Mouse (Mus musculus) CH12F3 (cell line): ENCODE results near the gene Arhgap23.

Experiments used
- in situ Hi-C: fragments of 300-500 bp; cut with MboI; formaldehyde crosslinking; loops from 2 replicates; pipeline ENCODE4 v1.14.3; 2020; ENCODE audit warnings: low sequenced_read_pairs

The Arhgap23 gene

DNA sequence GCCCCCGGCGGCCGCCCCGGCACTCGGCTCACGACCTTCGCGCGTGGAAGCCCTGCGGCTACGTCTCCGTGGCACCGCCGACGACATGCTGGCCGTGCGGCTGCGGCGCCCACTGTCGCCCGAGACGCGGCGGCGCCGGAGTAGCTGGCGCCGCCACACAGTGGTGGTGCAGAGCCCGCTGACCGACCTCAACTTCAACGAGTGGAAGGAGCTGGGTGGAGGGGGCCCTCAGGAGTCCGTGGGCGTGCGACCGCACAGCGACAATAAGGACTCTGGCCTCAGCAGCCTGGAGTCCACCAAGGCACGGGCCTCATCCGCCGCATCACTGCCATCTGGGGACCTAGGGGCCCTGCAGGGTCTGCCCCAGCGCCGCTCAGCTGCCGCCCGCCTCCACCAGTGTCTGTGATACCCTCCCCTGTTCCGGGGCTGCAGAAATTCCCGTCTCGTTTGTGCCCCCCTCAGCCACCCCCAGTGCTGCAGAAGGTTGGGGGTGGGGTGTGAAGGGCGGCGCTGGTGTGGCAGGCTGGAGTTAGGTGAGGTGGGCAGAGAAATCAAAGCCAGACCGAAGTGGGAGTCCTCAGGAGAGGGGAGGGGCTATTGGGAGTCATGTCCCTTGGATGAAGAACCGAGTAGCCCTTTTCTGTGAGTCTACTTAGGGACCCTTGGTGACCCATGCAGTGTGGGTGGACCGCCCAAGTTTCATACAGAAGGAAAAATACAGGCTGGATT is 85.6 kb downstream of the Arhgap23 start:
- in situ Hi-C loops = no loop called here

DNA sequence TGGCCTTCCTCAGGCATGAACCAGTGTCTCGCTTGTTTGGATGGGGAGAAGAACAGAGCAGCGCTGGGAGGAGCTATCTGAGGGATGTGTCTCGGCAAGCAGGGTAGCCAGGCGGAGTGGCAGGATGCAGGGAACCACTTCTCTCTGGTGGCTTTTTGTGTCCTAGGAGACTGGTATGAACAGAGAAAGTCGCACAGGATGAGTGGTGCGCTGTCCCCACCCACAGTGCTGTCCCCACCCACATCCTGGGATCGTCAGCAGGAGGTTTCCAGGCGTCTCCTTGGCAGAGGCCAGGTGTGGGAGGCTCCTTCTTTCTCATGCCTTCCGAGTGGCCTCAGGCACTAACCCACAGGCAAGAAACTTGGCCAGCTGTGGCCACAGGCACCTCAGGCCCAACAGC is 87.0 kb downstream of the Arhgap23 start:
- in situ Hi-C loops = no loop called here

DNA sequence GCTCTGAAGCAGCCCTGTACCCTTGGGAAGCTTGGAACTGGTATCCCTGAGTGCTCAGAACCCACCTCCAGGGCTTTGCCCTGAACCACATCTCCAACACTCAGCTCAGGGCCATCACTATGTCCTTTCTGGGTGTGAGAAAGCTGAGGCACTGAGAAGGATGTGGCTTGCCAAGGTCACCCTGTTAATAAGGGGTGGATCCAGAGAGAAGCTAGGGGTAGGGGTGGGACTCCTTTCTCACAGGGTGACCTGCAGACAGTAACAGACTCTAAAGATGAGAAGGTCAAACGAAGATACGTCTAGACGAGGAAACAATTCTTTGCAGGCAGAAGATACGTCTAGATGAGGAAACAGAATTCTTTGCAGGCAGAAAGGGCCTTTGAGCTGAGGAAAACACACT is 87.5 kb downstream of the Arhgap23 start:
- in situ Hi-C loops = no loop called here

DNA sequence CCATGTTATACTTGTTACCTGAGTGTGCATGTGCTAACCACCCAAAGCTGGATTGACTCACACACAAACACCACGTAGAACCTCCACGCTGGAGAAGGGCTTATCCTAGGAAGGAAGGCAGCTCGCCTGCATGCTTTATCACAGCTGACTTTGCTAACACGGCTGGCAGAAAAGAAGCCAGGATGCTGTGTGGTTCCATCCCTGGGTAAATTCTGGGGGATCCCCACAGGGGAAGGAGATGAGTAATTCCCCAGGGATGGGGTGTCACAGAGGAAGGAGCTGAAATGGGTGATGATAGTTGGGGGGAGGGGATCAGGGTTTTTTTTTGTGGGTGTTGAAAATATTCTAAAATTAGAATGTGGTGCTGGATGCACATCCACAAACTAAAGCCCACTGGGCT is 90.5 kb downstream of the Arhgap23 start:
- in situ Hi-C loops = no loop called here

DNA sequence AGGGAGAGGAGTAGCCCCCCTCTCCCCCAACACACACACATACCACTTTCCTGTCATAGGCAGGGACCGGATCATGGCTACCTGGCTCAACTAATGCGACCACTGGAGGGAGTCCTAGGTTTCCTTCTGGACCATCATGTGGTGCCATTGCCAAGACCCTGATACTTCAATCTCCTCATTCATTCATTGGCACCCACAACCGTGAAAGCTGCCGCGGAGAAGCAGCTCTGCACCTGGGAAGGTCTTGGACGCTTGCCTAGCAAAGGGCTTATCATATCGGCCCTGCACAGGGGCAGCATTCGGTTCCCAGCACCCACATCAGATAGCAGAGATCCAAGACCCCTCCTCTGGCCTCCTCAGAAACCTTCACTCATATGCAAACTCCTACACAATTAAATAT is 91.0 kb downstream of the Arhgap23 start:
- in situ Hi-C loops = no loop called here

DNA sequence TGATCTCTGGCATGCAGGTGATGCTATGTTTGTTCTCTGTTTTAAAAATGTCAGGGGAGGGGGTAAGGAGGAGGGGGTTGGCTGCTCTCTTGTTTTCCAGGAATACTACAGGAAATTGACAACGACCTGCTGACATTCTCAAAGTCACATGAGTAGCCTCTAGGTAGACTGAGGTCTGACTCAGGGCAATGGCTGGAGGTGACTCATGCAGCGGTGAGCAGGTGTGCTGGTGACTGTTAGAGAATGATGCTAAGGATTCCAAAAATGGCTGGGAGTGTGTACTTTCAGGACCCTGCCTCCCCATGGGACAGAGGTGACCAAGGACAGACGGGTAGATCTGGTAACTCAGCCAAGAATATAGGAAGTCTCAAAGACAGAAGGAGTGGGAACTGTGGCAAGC is 92.9 kb downstream of the Arhgap23 start:
- in situ Hi-C loops = no loop called here

DNA sequence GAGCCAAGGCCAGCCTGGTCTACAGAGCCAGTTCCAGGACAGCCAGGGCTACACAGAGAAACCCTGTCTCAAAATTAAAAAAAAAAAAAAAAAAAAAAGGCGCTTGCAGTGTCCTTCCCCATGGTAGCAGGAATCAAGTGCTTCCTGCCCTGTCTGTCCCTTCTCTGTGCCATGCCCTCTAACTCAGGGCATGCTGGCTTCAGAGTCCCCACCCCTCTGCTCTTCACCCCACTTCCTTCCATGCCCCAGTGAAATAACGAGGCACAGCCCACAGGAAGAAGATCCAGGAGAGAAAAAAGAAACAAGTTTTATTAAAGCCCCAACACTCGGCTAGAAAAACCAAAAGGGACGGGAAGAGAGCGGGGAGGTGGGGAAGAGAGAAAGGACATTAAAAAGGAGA is 93.7 kb downstream of the Arhgap23 start:
- in situ Hi-C loops = no loop called here

DNA sequence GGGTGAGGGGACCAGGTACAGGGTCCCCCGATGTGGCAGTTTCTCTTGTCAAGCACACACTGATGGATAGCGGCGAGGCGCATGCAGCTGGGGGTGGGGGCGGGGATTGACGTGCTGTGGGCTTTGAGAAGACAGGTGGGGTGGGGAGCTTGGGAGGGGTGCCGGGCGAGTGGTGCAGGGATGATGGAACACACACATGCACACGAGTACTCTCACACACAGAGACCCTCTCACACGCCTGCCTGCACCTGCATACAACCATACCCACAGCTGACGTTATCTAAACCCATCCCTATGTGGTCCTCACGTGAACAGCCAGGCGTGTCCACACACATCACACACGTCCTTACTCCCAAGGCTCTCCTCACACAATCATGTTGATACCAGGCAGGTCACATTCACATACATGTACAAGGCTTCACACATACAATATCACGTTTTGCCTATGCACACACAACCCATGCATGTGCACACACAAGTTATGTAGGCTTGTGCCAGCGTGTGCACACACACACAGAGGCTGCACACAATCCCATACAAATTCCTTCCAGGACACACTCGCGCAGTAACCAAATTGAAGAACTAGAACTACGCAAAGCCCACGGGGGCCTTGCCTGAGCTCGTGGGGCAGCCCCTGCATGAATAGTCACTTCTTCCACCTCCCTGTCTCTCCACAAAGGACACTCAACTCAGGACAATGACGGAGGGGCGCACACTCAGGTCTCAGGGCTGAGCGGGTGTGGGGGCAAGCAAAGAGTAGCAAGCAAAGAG is 94.6 kb downstream of the Arhgap23 start:
- in situ Hi-C loops = no loop called here

DNA sequence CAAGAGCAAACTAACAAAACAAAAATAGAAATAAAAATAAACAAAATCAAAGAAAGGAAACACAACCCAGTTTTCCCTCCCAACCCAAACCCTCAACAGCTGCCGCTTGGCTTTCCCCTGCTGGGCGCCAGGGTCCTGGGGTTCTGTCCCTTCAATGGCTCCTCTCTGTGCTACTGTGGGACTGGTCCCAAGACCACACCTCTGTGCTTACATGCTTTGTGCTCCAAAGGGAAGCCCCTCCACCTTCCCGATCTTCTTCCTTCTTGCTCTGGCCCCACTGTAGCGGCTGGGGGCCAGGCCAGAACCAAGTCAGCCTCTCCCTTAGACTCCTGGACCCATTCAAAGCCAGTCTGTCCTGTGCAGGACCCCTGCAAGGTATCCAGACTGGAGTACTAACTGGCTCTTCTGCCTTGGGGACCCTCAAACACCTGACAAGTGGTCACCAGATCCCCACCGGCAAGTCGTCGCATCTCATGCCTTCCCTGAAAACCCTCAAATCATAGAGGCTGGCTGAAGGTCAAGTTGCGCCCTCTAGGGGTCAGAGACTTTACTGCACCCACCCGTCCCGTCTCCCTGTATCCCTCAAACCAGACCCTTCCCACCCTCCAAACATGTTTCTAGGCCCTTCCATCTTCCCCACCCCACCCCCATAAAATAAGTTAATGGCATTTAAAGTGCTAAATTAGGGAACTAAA is 95.8 kb downstream of the Arhgap23 start:
- in situ Hi-C loops = no loop called here

DNA sequence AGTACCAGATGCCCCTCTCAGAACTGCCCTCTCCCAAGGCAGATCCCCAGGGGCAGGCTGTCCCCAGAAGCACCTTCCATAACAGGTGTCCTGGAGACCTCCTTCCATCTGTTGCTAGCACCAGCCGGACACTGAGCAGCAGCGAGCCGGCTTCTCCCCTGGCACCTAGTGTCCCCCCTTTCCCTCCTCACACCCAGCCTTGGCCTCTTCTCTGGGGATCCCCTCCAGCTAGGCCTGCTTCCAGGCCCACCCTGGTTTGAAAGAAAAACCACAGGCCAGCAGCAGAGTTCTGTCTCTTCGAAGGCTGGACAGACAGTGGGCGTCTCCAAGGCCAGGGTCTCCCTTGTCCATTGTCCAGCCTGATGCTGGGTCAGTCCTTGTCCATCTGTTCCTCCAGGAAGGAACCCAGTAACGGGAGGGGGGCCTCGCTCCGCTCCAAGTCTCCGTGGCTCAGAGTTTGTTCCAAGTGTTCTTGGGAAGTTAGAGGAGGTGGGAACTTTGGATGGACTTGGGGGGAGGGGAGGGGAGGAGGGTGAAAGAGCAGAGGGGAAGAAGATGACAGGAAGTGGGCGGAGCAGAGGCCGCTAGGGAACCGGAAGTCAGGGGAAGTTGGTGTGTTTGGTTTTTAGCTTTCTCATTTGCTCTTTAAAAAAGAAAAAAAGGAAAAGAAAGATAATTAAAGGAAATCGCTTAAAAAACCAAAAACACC is 96.5 kb downstream of the Arhgap23 start:
- in situ Hi-C loops = no loop called here

DNA sequence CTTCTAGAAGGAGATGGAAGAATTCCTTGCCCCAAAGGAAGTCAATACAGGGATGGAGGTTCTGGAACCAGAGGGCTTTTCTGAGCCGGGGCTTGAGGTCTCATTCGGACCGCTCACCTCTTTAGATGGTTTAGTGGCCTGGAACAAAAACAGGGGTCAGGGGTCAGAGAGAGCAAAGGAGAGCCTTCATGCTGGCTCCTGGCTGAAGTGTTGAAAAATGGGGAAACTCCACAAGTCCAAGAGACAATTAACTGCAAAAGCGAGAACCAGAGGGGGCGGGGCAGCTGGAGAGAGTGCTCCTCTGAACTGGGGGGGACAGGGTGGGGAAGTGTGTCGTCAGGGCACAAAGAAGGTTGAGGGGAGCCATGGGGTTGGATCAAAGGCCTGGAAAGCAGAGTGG is 97.2 kb downstream of the Arhgap23 start:
- in situ Hi-C loops = no loop called here

DNA sequence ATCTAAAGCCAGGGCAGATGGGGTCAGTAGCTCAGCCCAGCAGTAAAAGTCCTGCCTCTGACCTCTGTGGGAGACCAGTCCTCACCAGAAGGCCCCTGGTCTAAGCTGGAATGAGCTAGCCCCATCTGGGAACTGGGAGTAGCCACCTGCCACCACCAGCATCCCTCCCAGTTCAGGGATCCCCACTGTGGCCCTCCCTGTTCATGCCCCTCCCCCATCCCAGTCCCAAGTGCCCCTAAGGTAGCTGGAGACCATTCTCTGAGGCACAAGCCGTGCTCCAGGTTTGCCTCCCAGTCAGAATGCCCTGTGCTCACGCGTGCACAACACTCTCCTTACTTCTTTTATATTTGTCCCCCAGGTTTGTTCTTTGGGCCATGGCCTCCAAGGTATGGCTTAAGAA is 97.7 kb downstream of the Arhgap23 start:
- in situ Hi-C loops = no loop called here

DNA sequence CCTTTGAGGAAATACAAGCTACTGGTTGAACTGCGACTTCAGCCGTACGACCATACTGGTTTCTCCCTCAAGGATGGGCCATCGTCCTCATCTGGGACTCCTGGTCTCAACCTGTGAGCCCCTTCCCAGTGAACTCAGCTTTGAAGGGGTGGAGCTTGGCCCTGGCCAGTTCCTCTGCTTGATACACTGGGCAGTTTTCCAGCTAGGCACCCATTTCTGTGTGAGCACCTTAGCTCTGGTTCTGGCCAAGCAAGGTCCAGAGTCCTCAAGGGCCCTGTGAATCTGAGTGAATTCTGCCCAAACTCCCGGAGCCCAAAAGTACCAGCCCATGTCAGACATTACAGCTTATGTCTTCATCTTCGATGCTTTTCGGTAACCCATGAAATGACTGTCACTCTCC is 105.2 kb downstream of the Arhgap23 start:
- in situ Hi-C loops = no loop called here

DNA sequence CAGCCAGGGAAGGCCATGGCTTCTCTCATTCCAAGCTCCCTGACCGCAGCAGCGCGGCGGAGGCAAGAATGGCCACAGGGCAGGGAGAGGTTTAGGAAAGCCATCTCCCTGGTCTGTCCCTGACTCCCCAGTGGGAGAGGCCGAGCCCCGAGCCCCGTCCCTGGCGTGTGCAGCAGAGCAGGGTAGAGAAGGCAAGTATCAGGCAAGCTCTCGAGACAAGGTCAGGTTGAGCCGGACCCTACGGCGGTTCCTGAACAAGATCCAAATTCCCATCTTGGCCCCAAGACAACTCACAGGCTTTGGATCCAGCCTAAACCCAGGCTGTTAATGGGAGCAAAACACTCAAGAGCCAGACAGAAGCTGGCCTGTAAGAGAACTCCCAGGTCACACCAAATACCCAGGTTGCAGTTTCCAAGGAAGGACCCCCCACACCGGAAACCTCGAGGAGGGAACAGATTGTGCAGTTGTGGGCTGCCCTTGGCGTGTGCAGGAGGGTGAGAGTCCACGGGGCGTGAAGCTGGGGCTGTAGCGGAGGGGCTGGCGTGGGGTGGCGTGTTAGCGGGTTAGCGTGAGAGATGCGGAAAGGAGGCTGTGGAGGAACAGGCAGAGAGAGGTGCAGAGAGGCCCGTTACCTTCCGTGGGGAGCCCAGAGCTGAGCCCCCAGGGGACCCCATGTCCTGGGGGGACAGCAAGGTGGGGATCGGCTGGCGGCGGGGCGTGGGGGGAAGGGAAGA is 106.6 kb downstream of the Arhgap23 start:
- in situ Hi-C loops = no loop called here

DNA sequence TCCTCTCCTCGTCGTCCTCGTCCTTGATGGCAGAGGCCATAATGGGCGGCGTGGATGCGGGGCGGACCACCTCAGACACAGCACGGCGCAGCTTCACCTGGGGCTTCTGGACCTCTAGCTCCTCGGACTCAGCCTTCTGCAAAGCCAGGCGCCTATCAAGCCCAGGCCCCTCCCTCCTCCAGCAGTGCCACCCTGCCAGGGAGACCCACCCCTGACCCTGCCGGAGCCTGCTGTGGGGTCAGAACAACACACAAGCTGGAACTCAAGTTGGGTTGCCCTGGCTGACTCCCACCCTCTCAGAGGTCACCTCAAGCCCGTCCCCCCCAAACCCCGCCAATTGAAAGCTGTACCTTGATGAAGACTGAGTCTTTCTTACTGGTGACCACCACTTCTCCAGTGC is 107.8 kb downstream of the Arhgap23 start:
- in situ Hi-C loops = no loop called here

DNA sequence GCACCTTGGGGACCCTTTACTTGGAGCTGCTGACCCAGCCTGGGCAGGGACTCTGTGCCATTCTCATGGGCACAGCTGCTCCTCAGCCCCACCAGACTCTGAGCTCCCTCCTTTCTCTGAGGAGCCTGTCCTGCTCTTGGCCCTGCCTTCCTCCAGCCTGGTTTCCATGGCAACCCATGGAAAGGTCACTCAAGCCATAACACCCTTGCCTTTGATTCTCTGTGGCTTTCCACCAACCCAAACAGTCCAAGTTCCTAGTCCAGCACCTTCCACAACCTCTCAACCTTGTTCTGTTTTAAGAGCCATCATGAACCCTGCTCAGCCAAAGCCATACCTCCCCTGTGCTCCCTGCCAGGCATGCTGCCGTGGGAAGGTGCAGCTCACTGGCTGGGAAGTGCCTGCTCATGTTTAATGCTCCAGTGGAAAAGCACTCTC is 108.5 kb downstream of the Arhgap23 start:
- in situ Hi-C loops = no loop called here

DNA sequence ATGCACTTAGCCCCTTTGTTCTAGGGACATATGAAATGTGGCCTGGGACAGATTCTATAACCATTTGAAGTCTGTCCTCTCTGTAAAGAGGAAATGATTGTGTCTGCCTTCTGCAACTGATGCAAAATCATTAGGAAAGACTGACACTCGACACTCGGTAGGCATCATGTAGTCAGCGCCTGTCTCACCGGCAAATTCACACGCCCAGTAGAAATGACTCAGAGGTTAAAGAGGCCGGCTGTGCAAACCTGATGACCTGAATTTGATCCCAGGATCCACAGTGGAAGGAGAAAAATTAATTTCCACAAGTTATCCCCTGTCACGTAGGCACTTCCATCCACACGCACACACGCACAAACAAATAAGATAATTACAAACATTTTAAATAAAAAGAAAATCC is 109.0 kb downstream of the Arhgap23 start:
- in situ Hi-C loops = no loop called here

DNA sequence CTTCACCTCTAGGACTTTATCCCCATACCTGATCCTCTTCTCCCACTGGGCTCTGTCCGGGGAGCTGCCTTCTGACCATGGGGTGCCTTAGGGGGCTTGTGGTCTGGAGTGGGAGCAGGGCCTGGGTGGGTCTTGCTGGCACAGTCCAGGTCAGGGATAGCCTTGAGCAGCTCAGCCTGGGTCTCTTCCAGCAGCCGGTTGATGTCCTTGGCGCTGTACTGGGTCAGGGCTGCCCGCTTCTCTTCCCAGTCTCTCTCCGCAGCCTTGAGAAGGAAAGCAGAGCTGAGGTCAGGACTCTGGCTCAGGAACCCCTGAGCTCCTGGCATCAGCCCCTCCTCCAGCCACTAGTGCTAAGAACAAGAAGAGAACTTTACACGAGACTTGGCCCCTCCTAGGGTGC is 110.0 kb downstream of the Arhgap23 start:
- in situ Hi-C loops = no loop called here

DNA sequence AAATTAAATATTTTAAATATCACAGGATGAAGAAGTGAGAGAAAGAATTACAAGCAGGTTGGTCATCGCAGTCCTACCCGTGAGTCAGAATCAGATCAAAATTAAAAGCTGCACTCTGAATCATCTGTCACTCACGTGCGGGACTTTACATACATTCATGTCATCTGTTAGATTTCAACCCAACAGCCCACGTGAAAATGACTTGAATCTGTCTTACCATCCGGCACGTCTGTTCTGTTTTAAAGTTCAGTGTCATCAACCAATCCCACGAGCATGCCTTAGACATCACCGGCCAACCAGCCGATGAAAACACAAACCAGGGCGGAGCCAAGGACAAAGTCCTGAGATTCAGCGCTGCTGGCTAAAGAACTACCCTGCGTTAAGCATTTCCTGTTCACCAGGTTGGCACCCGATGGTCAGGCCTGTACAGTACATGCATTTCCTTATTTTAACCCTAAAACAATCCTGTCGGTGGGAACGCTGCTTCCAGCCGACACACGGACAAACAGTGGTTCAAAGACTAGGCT is 113.0 kb downstream of the Arhgap23 start:
- in situ Hi-C loops = no loop called here

DNA sequence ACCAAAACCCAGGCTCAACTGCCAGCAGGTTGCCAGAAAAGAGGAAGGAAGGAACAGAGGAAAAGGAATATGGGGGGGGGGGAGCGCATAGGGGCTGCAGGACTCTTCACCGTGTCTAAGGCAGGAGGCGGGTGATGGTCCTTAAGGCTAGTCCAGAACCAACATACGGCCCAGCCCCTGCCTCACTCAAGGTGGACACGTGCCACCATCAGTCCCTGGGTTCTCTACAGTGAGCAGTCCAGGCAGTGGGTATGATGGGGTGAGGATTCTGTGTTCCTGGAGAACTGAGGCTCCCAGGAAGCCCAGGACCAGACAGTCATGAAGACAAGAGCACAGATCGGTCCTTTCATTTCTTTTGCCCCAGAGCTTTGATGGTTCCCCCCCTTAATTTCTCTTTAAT is 114.7 kb downstream of the Arhgap23 start:
- in situ Hi-C loops = no loop called here
